Mouse (Mus musculus) pancreas, adult 10 weeks (tissue): Measurements from ENCODE around the gene Gm3259. TPM values are rescaled to one million over a fixed set of nuclear protein-coding genes. Genes with fewer than 3 reads are reported as not detected.

Experiments
- polyA plus RNA-seq: library from polyadenylated mRNA; stranded (reverse); fragments of 350-450 nt; fragmentation: Illumina TruSeq; extraction: RNeasy Lipid Tissue Mini Kit (QIAGEN cat#74804); gene quantifications from one replicate; pipeline ENCODE4 v1.2.3, GENCODE M21; 2015; ENCODE audit warnings: low read depth, low replicate concordance; ENCODE audit not compliant: insufficient read depth

The Gm3259 gene
- polyA plus RNA-seq: not detected

DNA sequence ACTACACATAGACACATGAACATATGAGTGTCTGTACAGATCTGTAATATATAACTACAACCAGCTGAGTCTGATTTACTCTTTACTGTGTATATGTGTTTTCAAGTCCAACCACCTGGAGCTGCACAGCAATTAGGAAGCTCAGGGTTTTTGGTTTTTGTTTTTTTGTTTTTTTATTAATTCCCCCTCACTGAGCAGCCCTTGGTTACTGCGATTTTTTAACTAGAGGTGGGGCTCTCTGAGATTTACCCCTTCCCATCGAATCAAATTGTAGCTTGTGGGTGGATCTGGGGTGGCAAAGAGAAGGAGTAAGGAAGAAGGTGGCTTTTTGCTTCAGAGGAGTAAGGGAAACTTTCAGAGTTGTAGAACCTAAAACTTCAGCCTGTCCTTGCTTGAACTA is at the start of gene Gm3259:
Gene Gm3259 (plus strand): TSS at position 301 of the 400 bp plus-strand sequence.

DNA sequence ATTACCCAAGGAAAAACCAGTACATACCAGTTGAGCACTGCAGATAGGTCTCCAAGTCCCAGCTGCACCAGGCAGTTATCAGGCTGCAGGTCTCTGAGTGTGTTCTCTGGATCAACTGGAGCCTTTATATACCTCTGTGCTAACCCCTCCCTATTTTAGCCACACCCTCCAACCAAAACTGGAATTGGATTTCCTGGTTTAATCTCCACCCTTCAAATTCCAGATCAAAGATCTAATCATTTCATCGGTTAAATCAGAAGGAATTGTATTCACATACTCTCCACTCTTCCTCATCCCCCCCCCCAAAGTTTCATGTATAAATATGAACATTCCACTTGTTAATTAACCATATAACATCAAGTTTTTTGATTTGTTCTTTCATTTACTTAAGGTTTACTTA is 33.0 kb upstream of the Gm3259 start, which contains the start of gene Gm10424:
Gene Gm10424 (minus strand): TSS at position 101 of the 400 bp plus-strand sequence.

Other genes starting within 250 kb of the Gm3259 start
- gene Gm7942, start 199.0 kb upstream of the Gm3259 start, polyA plus RNA-seq: not detected
- gene Gm16513, start 123.3 kb upstream of the Gm3259 start, polyA plus RNA-seq: not detected
- gene Gm10424, start 33.1 kb upstream of the Gm3259 start, polyA plus RNA-seq: not detected
- not detected for gene D5Ertd577e, start 150.9 kb downstream of the Gm3259 start, polyA plus RNA-seq
- gene Gm3286, start 204.8 kb downstream of the Gm3259 start, polyA plus RNA-seq: not detected